Mouse (Mus musculus) stomach, embryonic 16.5 days (tissue): ENCODE results near the gene Nmur1. TPM values are rescaled to one million over a fixed set of nuclear protein-coding genes. Genes with fewer than 3 reads are reported as not detected.

ENCODE experiments used
- ATAC-seq: fragments of 200-750 bp; cut with Nextera tagmentation; 2 replicates; pipeline ENCODE4 v1.8.0; 2017; ENCODE audit warnings: moderate number of reproducible peaks, moderate TSS enrichment; ENCODE audit not compliant: insufficient read depth, low FRiP score
- H3K27ac ChIP-seq: fragments of 300-500 bp; sonication (generic); 2 replicates; pipeline ENCODE4 v1.5.1; 2014; ENCODE audit warnings: low read length
- H3K27me3 ChIP-seq: fragments of 300-500 bp; sonication (generic); 2 replicates; pipeline ENCODE4 v1.6.1; 2014; ENCODE audit warnings: low read length, control low read depth, mixed read lengths; ENCODE audit not compliant: control insufficient read depth, insufficient read depth
- H3K36me3 ChIP-seq: fragments of 300-500 bp; sonication (generic); 2 replicates; pipeline ENCODE4 v1.6.1; 2014; ENCODE audit warnings: low read length; ENCODE audit not compliant: control insufficient read depth, insufficient read depth
- H3K4me1 ChIP-seq: fragments of 300-500 bp; sonication (generic); 2 replicates; pipeline ENCODE4 v1.6.1; 2014; ENCODE audit warnings: low read length, control low read depth, mixed read lengths; ENCODE audit not compliant: control insufficient read depth, insufficient read depth
- H3K4me2 ChIP-seq: fragments of 300-500 bp; sonication (generic); 2 replicates; pipeline ENCODE4 v1.6.1; 2014; ENCODE audit warnings: low read depth, low read length, mixed read lengths
- H3K4me3 ChIP-seq: fragments of 300-500 bp; sonication (generic); replicated peaks from 2 replicates; pipeline ENCODE4 v1.5.1; 2014; ENCODE audit warnings: mild to moderate bottlenecking, low read length
- H3K9ac ChIP-seq: fragments of 300-500 bp; sonication (generic); 2 replicates; pipeline ENCODE4 v1.6.1; 2014; ENCODE audit warnings: low read length
- H3K9me3 ChIP-seq: fragments of 300-500 bp; sonication (generic); replicated peaks from 2 replicates; pipeline ENCODE4 v1.6.1; 2016; ENCODE audit warnings: low read length, control low read depth; ENCODE audit not compliant: control insufficient read depth
- WGBS: fragments of 180-500 bp; shearing (Covaris S2); extraction: QIAGEN DNeasy Blood & Tissue Kit; methylation state at CpG from one replicate; pipeline ENCODE4 v1.1.7; 2014; 5-methylcytosine and 5-hydroxymethylcytosine counted together
- polyA plus RNA-seq: library from polyadenylated mRNA; unstranded; fragments of >200 nt; fragmentation: Nextera tagmentation; extraction: Ambion mirVana; gene quantifications from 2 replicates; pipeline ENCODE4 v1.2.1, GENCODE M21; 2015

The Nmur1 gene
- polyA plus RNA-seq, 1 experiment from 2014 or later, result not detected

DNA sequence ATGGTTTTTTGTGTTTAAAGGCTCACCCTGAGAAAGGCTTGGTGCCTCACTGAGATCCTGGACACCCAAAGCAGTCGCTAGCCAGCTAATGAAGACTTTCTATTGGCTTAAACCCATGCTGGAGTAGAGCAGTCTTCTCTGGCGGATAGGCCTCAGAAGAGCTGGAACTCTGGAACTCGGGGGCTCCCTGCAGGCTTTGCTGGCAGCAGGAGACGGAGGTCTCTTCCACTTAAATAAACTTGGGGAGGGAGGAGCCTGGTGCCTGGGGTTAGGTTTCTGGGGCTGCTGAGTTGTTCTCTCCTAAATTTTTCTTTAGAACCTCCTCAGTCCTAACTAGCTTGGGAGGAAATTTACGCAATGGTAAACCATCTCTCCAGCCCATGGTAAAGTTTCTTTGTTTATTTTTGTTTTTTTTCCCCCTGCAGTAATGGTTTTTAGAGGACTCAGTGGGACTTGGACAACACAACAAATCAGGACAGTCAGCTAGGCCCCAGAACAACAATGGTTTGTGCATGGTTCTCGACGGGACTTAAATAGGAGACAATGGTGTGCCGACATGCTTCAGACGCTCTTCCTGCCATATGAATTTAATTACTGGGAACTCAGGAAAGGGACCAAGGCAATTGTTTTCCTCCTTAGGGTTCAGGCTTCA, 38.3 kb upstream of the Nmur1 start:
- H3K9ac ChIP-seq, result peak overlapping the region; percentile 54
- H3K4me1 ChIP-seq, result peaks cover 13% of the 10 kb centered on the region
- H3K9me3 ChIP-seq, result no peaks in the 10 kb centered on the region
- 57% methylated on average over 9 of the region's 9 CpGs for WGBS
- H3K4me3 ChIP-seq, result no peak overlapping the region
- H3K36me3 ChIP-seq, result no peaks in the 10 kb centered on the region
- ATAC-seq, result no peak
- H3K4me2 ChIP-seq, result no peak overlapping the region
- no peaks in the 10 kb centered on the region for H3K27me3 ChIP-seq
- H3K27ac ChIP-seq, result peak overlapping the region; percentile 86

DNA sequence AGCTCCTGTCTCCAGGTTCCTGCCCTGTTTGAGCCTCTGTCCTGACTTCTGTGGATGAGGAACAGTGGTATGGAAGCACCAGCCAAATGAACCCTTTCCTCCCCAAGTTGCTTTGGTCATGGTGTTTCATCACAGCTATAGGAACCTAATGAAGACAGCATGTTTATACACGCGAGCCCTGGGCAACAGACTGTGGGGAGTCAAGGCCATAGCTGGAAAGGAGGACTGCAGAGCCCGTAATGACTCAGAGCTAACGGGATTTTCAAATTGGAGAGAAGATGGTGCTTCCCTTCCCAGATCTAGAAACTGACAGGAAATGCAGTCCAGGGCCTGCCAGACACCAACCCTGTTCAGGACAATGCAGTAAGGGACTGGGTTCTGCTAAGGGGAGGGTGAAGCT, 33.3 kb upstream of the Nmur1 start:
- no peak overlapping the region for H3K4me2 ChIP-seq
- no peak overlapping the region for H3K4me3 ChIP-seq
- H3K27me3 ChIP-seq, result no peaks in the 10 kb centered on the region
- H3K36me3 ChIP-seq, result no peaks in the 10 kb centered on the region
- no peak overlapping the region for H3K9ac ChIP-seq
- H3K27ac ChIP-seq, result no peak overlapping the region
- no peak for ATAC-seq
- H3K9me3 ChIP-seq, result no peaks in the 10 kb centered on the region
- H3K4me1 ChIP-seq, result peaks cover 4% of the 10 kb centered on the region; the same call in 1 of the 2 replicates
- 74% methylated on average over 4 of the region's 4 CpGs for WGBS

GRCm38 (mm10) chr1:86456892-86457581, 31.0 kb upstream of the Nmur1 start:
- H3K9ac ChIP-seq, result no peak overlapping the region; the same call in 1 of the 2 replicates
- H3K4me3 ChIP-seq, result no peak overlapping the region
- H3K4me2 ChIP-seq, result no peak overlapping the region
- H3K36me3 ChIP-seq, result no peaks in the 10 kb centered on the region
- peak overlapping the region; percentile 74 for H3K27ac ChIP-seq
- no peaks in the 10 kb centered on the region for H3K4me1 ChIP-seq
- no peaks in the 10 kb centered on the region for H3K9me3 ChIP-seq
- no peaks in the 10 kb centered on the region for H3K27me3 ChIP-seq
- no peak for ATAC-seq
- 49% methylated on average over 13 of the region's 13 CpGs for WGBS

DNA sequence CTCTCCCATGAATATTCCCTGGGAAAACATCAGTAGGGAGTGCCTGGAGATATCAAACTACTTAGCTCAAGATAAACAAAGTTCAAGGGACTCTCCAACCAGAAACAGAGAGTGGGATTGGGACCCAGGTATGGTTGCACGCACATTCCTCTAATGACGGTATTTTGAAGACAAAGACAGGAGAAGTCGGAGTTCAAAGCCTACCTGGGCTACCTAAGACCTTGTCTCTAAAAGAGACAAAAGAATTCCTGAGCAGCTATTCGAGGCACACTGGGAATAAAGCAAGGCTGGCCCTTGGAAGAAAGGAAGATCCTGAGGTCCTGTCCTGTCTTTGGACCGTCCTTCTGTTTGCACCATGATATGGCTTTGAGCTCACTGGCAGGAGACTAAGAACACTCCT, 26.7 kb upstream of the Nmur1 start:
- H3K4me3 ChIP-seq, result no peak overlapping the region
- H3K4me1 ChIP-seq, result peaks cover 7% of the 10 kb centered on the region
- 58% methylated on average over 5 of the region's 5 CpGs for WGBS
- H3K9ac ChIP-seq, result no peak overlapping the region
- H3K4me2 ChIP-seq, result no peak overlapping the region
- no peak overlapping the region for H3K27ac ChIP-seq
- no peaks in the 10 kb centered on the region for H3K9me3 ChIP-seq
- no peak for ATAC-seq
- no peaks in the 10 kb centered on the region for H3K27me3 ChIP-seq
- no peaks in the 10 kb centered on the region for H3K36me3 ChIP-seq

DNA sequence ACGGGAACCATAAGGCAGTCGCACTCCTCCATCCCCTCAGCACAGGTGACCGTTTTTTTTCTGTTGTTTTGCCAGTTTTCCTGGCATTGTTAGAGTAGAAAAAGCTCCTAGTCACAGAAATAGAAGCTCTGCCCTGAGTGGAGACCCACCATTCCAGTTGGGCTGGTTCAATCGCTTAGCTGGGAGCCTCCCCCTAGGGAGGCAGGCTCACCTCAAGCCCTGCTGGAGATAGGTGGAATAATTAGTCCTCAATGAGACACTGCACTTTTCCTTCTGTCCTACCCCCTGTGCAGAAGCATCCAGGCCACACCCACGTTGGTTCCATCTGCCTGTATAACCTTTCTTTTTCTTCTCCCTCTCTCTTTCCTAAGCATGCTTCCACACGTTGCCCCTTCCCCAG, 23.9 kb upstream of the Nmur1 start:
- Histone ChIP-seq H3K9me3 (no peaks in the 10 kb centered on the region), H3K9ac (no peak overlapping the region), H3K27me3 (no peaks in the 10 kb centered on the region), H3K36me3 (no peaks in the 10 kb centered on the region), H3K4me1 (peaks cover 19% of the 10 kb centered on the region), H3K4me2 (no peak overlapping the region), H3K4me3 (no peak overlapping the region), H3K27ac (peak overlapping the region; percentile 71)
- 36% methylated on average over 6 of the region's 6 CpGs for WGBS
- peak; percentile 49; the same call in 1 of the 2 replicates for ATAC-seq

DNA sequence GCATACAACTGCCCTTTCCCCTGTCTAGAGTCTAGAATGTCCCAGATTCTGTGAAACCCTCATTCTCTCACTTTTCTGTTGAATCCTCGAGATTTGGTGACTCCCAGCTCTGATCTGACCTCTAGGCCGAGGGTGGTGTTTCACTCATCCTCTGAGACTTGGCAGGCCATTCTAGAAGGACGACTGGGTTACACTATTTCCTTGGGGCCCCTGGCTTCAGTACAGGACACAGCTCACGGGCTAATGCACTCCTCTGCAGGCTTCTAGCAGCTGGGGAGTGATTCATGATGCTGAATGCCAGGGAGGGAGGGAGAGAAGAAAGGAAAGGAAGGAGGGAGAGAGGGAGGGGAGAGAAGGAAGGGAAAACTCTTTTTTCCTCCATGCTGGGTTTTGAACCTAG, 22.2 kb upstream of the Nmur1 start:
- WGBS, result 18% methylated on average over 4 of the region's 4 CpGs
- no peaks in the 10 kb centered on the region for H3K36me3 ChIP-seq
- peaks cover 31% of the 10 kb centered on the region for H3K4me1 ChIP-seq
- no peaks in the 10 kb centered on the region for H3K27me3 ChIP-seq
- H3K27ac ChIP-seq, result peak overlapping the region; percentile 95
- H3K4me3 ChIP-seq, result no peak overlapping the region
- H3K9me3 ChIP-seq, result no peaks in the 10 kb centered on the region
- ATAC-seq, result peak; percentile 45; the same call in 1 of the 2 replicates
- 0 out of 2 replicates have a peak overlapping the region, but pooled peaks have one; percentile 29 for H3K4me2 ChIP-seq
- H3K9ac ChIP-seq, result peak overlapping the region; percentile 38

GRCm38 (mm10) chr1:86447596-86448171, 21.7 kb upstream of the Nmur1 start:
- peak overlapping the region; percentile 29; the same call in 1 of the 2 replicates for H3K4me2 ChIP-seq
- peak; percentile 71 for ATAC-seq
- no peaks in the 10 kb centered on the region for H3K36me3 ChIP-seq
- peak overlapping the region; percentile 95 for H3K27ac ChIP-seq
- peaks cover 37% of the 10 kb centered on the region for H3K4me1 ChIP-seq
- no peak overlapping the region for H3K4me3 ChIP-seq
- peak overlapping the region; percentile 38 for H3K9ac ChIP-seq
- 25% methylated on average over 13 of the region's 13 CpGs for WGBS
- H3K27me3 ChIP-seq, result no peaks in the 10 kb centered on the region
- H3K9me3 ChIP-seq, result no peaks in the 10 kb centered on the region

- ATAC-seq, result no peak
Measured at GRCm38 (mm10) chr1:86443386-86444172, 17.6 kb upstream of the Nmur1 start.

More at GRCm38 (mm10) chr1:86443386-86444172, 17.6 kb upstream of the Nmur1 start:
- Histone ChIP-seq H3K4me3 (peak overlapping the region; percentile 58), H3K9ac (peak overlapping the region; percentile 96), H3K9me3 (no peaks in the 10 kb centered on the region), H3K27me3 (no peaks in the 10 kb centered on the region), H3K36me3 (no peaks in the 10 kb centered on the region), H3K4me1 (peaks cover 48% of the 10 kb centered on the region), H3K4me2 (peak overlapping the region; percentile 93), H3K27ac (peak overlapping the region; percentile 100)
- WGBS, result 38% methylated on average over 8 of the region's 8 CpGs
